Mouse (Mus musculus) v-Abl transformed pro-B cells (cell line): ENCODE results near the gene Lrrc31.

Source experiments
- in situ Hi-C, 2 experiments: fragments of 400-800 bp; cut with MboI; formaldehyde crosslinking; loops; one replicate each; pipeline ENCODE4 v1.15.1; 2025; ENCODE audit not compliant: unreplicated experiment in 2 of 2

Lrrc31 gene

GRCm38 (mm10) chr3:30695661-30696060, 4.0 kb downstream of the Lrrc31 start:
- in situ Hi-C loops: loop anchor here (5.0 to 25.0 kb wide), 3 partner anchors 359 to 917 kb away; no protein-coding TSS in a partner anchor

DNA sequence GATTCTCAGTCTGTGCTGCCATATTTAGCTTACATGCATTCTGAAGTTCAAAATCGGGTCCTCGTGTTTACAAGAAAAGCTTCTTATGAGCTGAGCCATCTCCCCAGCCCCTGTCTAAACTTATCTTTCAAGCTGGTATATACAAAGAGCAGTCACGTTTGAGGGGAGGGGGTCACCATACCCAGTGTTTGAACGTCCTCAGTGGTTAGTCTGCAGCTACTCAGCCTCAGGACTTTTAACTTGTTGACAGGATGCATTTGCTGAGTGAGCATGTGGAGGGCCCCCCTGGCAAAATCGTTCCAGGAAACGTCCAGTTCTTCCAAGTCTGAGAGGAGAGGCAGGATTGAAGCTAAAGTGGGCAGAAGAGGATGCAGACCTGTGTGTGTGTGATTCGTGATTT, 8.7 kb downstream of the Lrrc31 start:
- in situ Hi-C loops: loop anchor here (5.0 to 25.0 kb wide), 3 partner anchors 286 to 921 kb away; no protein-coding TSS in a partner anchor

DNA sequence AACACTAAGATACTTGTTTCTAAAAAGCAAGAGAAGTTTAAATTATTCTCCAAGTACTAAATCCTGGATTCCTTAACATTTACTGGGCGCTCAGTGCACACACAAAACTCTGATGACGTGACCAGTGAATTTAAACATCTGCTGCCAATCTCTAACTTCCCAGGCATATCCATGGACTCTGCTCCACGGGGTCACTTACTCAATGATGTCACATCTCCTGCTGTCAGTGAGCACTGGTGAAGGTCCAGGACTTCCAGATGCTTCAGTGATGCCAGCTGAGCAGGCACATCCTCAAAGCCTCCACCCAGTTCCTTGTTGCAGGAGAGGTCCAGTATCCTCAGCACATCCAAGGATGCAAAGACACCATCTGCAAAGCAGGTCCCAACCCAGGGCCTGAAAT, 12.4 kb downstream of the Lrrc31 start:
- in situ Hi-C loops: loop anchor here in 1 of 2 experiments (25.0 kb wide), 1 partner anchor 925 kb away; no protein-coding TSS in a partner anchor

DNA sequence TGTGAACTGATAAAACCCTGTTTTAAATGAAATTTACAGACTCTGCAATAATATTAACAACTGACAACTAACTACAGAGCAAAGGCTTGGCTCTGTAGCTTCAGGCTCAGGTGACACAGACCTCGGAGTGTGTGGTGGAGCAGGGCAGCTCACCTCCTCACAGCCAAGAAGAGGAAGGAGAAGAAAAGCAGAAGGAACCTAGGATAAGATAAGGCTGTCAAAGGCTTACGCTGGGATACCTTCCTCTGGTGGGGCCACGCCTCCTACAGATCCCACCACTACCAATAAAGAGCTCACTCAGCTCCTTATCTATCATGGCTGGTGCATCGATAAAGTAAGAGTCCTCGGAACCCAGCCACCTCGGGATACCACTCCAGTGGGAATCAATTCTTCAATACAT, 16.5 kb downstream of the Lrrc31 start:
- in situ Hi-C loops: loop anchor here in 1 of 2 experiments (25.0 kb wide), 1 partner anchor 929 kb away; no protein-coding TSS in a partner anchor

GRCm38 (mm10) chr3:30658486-30658885, 41.2 kb downstream of the Lrrc31 start:
- in situ Hi-C loops: no loop called here

- in situ Hi-C loops: no loop called here
Measured at GRCm38 (mm10) chr3:30655937-30656336, 43.7 kb downstream of the Lrrc31 start.

GRCm38 (mm10) chr3:30650062-30650841, 49.4 kb downstream of the Lrrc31 start:
- in situ Hi-C loops: no loop called here

- in situ Hi-C loops: no loop called here
Measured at GRCm38 (mm10) chr3:30648466-30648865, 51.2 kb downstream of the Lrrc31 start.

- in situ Hi-C loops: no loop called here
Measured at GRCm38 (mm10) chr3:30647440-30648090, 52.1 kb downstream of the Lrrc31 start, which contains the start of gene Lrrc34. Lrrc34 (minus strand) TSS chr3:30647869.

DNA sequence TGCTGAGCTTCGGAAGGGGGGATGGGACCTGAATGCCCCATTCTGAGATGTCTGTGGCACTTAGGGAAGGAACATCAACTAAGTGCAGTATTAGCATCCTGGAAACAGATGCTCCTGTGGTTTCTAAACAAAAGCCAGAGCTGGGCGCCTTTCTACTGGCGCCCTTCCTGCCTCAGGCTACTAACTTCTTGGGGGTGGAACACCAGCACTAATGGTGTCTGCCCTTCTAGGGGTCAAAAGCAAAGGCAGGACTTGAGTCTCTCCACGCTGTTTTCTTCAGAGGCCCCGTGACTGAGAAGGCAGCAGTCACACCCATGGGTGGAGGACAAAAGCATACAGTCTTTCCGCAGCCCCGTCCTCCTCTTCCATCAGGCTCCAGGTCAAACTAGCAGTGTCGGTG, 52.9 kb downstream of the Lrrc31 start:
- in situ Hi-C loops: no loop called here

GRCm38 (mm10) chr3:30644207-30644606, 55.4 kb downstream of the Lrrc31 start, which contains the start of gene Lrriq4:
Lrriq4 (plus strand) TSS chr3:30644507.
- in situ Hi-C loops: no loop called here

- in situ Hi-C loops: no loop called here
Measured at GRCm38 (mm10) chr3:30635629-30636028, 64.0 kb downstream of the Lrrc31 start.

- in situ Hi-C loops: no loop called here
Measured at GRCm38 (mm10) chr3:30633681-30634080, 66.0 kb downstream of the Lrrc31 start.
